Mouse (Mus musculus): ENCODE results near the gene Gnptg. TPM values are rescaled to one million over a fixed set of nuclear protein-coding genes. Genes with fewer than 3 reads are reported as not detected.

Gene Gnptg
- polyA plus RNA-seq (2014; fragmentation: Nextera tagmentation; extraction: Ambion mirVana): 33.8 and 41.5 TPM in 2 replicates

DNA sequence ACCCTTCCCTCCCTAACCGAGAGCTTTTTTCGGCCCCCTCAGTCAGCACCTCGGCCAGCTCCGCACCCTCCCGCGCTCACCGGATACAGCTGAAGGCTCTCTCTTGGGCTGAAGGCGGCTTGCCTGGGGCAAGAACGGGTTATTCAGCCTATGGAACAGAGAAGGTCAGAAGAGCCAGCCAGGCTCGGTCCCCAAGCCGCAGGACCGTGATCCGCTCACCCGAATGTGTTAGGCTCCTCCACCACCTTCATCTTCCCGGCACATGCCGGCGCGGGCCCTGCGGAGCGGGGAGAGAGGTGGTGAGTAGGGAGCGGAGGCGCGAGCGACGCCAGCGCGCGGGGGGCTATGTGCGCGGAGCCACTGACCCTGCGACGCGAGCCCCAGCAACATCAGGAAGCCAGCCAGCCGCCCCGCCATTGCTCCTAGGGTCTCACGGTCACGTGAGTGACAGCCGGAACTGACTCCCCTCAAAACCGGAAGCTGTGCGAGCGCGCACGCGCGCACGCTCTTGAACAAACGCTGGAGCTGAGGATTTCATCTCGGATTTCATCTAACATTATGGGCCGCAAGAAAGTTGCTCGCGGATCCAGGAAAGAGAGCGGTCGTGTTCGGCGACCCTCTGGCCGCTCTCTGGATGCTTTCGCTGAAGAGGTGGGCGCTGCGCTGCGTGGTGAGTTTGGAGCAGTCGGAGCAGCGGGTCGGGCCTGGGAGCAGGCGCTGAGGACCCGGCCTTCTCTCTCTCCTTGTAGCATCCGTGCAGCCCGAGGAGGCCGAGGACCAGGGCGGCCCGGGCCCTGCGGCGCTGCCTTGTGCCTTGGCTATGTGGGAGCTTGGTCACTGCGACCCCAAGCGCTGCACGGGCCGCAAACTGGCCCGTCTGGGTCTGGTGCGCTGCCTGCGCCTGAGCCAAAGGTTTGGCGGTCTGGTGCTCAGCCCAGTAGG, at the start of gene Gnptg, which contains the start of gene Tsr3:
Gene Gnptg (minus strand): TSS at position 430 of the 942 bp plus-strand sequence.
Gene Tsr3 (plus strand): TSS at position 476 of the 942 bp plus-strand sequence.
- peaks cover 46% of the 10 kb centered on the region for H3K36me3 ChIP-seq (ENCODE audit: control insufficient read depth, insufficient read depth, low read length)
- H3K27ac ChIP-seq (ENCODE audit: low read depth, low read length): peak within 1 kb of the TSS; percentile 89
- H3K9me3 ChIP-seq (ENCODE audit: control insufficient read depth, low read length): no peaks in the 10 kb centered on the region
- ATAC-seq (ENCODE audit: low FRiP score, low TSS enrichment): peak; percentile 89
- under 1% methylated on average over 80 of the region's 80 CpGs for whole genome bisulfite sequencing
- no peaks in the 10 kb centered on the region for H3K27me3 ChIP-seq (ENCODE audit: control insufficient read depth, insufficient read depth, low read length)
- peak within 1 kb of the TSS; percentile 96 for H3K9ac ChIP-seq (ENCODE audit: low read depth, low read length)
- peaks cover 16% of the 10 kb centered on the region for H3K4me1 ChIP-seq (ENCODE audit: control insufficient read depth, insufficient read depth, low read length)
- peak within 1 kb of the TSS; percentile 100 for H3K4me3 ChIP-seq (ENCODE audit: low read length)
- H3K4me2 ChIP-seq (replicated peaks; ENCODE audit: low read depth, low read length): peak within 1 kb of the TSS; percentile 66

DNA sequence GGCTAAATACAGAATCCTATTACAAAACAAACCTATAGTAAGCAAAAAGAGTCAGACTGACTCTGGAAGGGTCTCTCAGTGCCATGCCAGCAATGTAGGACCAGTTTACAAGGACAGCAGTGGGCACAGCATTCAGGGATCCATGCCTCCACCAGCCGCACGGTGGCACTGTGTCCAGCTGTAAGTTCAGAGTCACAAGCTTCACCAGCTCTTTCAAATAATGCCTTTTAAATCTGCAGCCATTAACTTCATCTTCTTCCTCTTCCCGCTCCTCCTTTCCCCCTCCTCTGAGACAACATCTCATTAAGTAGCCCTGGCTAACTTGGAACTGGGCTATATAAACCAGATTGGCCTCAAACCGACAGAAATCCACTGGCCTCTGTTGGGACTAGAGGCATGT, 48.9 kb upstream of the Gnptg start:
- ATAC-seq (ENCODE audit: low FRiP score, low TSS enrichment): no peak
- H3K4me3 ChIP-seq (ENCODE audit: low read length): no peak overlapping the region
- no peak overlapping the region for H3K27ac ChIP-seq (ENCODE audit: low read depth, low read length)
- no peaks in the 10 kb centered on the region for H3K27me3 ChIP-seq (ENCODE audit: control insufficient read depth, insufficient read depth, low read length)
- no peaks in the 10 kb centered on the region for H3K9me3 ChIP-seq (ENCODE audit: control insufficient read depth, low read length)
- H3K4me2 ChIP-seq (replicated peaks; ENCODE audit: low read depth, low read length): no peak overlapping the region
- 18% methylated on average over 4 of the region's 4 CpGs for WGBS
- H3K36me3 ChIP-seq (ENCODE audit: control insufficient read depth, insufficient read depth, low read length): no peaks in the 10 kb centered on the region
- no peaks in the 10 kb centered on the region for H3K4me1 ChIP-seq (ENCODE audit: control insufficient read depth, insufficient read depth, low read length)
- no peak overlapping the region for H3K9ac ChIP-seq (ENCODE audit: low read depth, low read length)

DNA sequence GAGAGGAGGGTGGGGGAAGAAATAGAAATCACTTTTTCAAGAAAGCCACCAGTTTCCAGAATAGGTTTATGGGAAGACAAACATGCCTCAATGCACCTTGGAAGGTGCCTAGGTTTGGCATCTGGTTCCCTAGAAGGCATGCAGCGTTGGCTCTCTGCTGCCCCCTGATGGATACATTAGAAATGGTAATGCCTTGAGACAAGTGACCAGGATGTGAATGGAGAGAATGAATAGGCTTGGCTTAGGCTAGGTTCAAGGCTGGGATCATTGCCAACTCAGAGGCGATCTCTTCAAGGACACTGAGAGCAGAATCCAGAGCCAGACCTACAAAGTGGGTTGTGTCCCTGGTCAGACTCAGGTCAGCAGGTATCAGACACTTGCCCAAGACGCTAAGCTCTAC, 45.1 kb upstream of the Gnptg start:
- no peak overlapping the region for H3K27ac ChIP-seq (ENCODE audit: low read depth, low read length)
- H3K27me3 ChIP-seq (ENCODE audit: control insufficient read depth, insufficient read depth, low read length): no peaks in the 10 kb centered on the region
- H3K9me3 ChIP-seq (ENCODE audit: control insufficient read depth, low read length): no peaks in the 10 kb centered on the region
- H3K9ac ChIP-seq (ENCODE audit: low read depth, low read length): no peak overlapping the region
- H3K4me2 ChIP-seq (replicated peaks; ENCODE audit: low read depth, low read length): no peak overlapping the region
- no peak overlapping the region for H3K4me3 ChIP-seq (ENCODE audit: low read length)
- no peaks in the 10 kb centered on the region for H3K36me3 ChIP-seq (ENCODE audit: control insufficient read depth, insufficient read depth, low read length)
- 24% methylated on average over 3 of the region's 3 CpGs for WGBS
- ATAC-seq (ENCODE audit: low FRiP score, low TSS enrichment): no peak
- no peaks in the 10 kb centered on the region for H3K4me1 ChIP-seq (ENCODE audit: control insufficient read depth, insufficient read depth, low read length)

DNA sequence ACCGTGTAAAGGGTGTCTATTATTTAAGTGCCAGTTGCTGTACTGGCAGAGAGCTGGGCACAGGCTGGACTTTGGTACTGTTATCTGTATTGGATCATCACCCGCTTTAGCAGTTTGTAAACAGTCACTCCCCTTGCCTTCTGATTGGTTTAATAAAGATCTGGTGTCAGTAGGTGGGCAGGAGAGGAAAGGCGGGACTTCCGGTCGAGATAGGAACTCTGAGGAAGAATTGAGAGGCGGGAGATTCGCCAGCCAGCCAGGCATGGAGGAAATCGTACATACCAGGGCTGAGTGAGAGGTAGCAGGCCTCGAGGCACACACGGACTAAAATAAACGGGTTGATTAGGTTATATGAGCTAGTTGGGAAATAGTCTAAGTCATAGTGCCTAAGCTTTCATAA, 42.2 kb upstream of the Gnptg start:
- no peak for ATAC-seq (ENCODE audit: low FRiP score, low TSS enrichment)
- WGBS: 40% methylated on average over 11 of the region's 11 CpGs
- H3K4me2 ChIP-seq (replicated peaks; ENCODE audit: low read depth, low read length): no peak overlapping the region
- H3K9ac ChIP-seq (ENCODE audit: low read depth, low read length): no peak overlapping the region
- no peaks in the 10 kb centered on the region for H3K27me3 ChIP-seq (ENCODE audit: control insufficient read depth, insufficient read depth, low read length)
- H3K27ac ChIP-seq (ENCODE audit: low read depth, low read length): no peak overlapping the region
- H3K4me1 ChIP-seq (ENCODE audit: control insufficient read depth, insufficient read depth, low read length): no peaks in the 10 kb centered on the region
- no peak overlapping the region for H3K4me3 ChIP-seq (ENCODE audit: low read length)
- H3K36me3 ChIP-seq (ENCODE audit: control insufficient read depth, insufficient read depth, low read length): no peaks in the 10 kb centered on the region
- H3K9me3 ChIP-seq (ENCODE audit: control insufficient read depth, low read length): no peaks in the 10 kb centered on the region

DNA sequence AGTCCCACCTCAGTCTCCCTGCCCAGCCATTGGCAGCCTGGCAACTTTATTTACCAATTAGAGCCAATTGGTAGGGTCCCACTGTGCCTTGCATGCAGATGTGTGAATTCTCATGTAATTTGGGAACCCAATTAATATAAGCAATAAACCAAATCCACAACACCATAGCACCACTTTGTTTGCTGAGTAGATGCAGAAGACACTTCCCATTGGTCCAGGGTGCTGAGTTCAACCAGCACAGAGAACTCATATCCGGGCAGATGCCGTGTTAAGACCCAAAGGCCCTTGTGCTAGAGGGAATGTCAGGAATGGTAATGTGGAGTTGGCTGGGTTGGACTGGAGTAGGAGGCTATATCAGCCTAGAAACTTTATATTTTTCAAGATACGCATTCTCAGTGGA, 35.9 kb upstream of the Gnptg start:
- 96% methylated on average over 3 of the region's 3 CpGs for WGBS
- Histone ChIP-seq H3K4me3 (ENCODE audit: low read length) (no peak overlapping the region), H3K36me3 (ENCODE audit: control insufficient read depth, insufficient read depth, low read length) (peaks cover 5% of the 10 kb centered on the region; the same call in 1 of the 2 replicates), H3K27ac (ENCODE audit: low read depth, low read length) (no peak overlapping the region), H3K9me3 (ENCODE audit: control insufficient read depth, low read length) (no peaks in the 10 kb centered on the region), H3K4me1 (ENCODE audit: control insufficient read depth, insufficient read depth, low read length) (peaks cover 14% of the 10 kb centered on the region), H3K9ac (ENCODE audit: low read depth, low read length) (no peak overlapping the region), H3K4me2 (replicated peaks; ENCODE audit: low read depth, low read length) (no peak overlapping the region), H3K27me3 (ENCODE audit: control insufficient read depth, insufficient read depth, low read length) (no peaks in the 10 kb centered on the region)
- ATAC-seq (ENCODE audit: low FRiP score, low TSS enrichment): no peak

DNA sequence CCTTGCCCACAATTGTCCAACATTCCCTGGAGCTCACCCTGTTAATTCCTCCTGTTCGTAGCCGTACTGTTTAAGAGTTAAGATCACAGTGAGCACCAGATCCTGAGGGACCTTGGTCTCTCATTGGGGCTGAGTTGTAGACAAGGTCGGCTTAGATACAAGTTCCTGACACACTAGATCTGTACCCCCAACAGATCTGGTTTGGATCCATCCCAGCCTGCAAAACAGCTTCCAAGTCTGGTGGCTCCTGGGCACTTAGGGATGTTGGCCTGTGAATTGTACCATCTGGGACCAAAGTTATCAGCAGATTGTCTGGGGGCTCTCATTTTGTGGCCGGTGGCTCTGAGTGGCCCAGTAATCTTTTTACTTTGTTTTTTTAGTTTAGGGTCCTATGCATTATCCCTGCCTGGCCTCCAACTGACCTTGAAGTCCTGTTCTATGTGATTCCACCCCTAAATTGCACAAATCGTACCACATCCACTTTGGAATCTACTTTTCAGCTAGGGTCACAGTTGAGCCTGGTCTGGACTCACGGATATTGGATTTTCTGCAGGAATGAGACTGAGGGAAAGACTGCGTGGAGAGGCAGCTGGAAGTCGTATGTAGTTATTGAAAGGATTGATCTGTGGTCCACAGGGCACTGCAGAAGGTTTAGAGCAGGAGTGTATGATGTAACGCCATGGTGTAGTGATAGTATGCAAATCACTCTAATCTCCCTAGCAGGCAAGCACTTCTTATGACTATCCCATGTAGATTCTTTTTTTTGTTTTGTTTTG, 34.8 kb upstream of the Gnptg start, which contains the start of gene Ube2i:
Gene Ube2i (minus strand): TSS at position 52 of the 776 bp plus-strand sequence.
- no peak for ATAC-seq (ENCODE audit: low FRiP score, low TSS enrichment)

DNA sequence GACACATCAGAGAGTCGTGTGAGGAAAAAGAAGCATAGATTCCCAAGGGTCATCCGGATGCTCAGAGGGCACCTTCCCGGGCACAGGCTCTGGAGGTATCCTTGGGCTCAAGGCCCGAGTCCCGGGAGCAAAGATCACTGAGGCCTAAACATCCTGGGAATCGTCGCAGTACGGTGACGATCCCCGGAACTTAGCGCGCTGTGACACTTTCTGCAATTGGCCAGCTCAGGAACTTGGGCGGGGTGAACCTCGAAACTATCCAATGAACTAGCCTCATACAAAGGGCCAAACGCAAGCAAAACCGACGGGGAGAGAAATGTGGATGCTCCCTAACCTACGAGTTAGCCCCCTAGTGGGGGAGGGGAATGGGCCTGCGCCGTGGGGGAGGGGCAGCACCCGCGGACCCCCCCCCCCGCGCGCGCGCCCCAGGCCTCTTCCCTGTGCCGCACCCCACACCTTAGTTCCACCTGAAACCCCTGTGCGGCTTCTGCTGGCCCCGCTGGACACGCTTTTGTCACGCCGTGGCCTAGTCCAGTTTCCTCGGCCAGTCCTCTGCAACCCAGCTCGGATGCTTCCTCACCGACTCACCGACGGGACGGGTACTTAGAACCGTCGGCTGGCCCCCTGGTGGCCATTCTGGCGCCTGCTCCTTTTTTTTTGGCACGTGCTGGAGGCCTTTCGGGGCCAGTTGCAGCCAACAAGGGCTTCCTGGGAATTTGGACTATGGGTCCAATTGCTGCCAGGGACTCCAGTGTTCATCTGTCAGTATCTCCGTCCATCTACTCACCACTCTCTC, 34.0 kb upstream of the Gnptg start:
- Histone ChIP-seq H3K9me3 (ENCODE audit: control insufficient read depth, low read length) (no peaks in the 10 kb centered on the region), H3K27ac (ENCODE audit: low read depth, low read length) (peak overlapping the region; percentile 94), H3K27me3 (ENCODE audit: control insufficient read depth, insufficient read depth, low read length) (no peaks in the 10 kb centered on the region), H3K4me2 (replicated peaks; ENCODE audit: low read depth, low read length) (peak overlapping the region; percentile 34), H3K36me3 (ENCODE audit: control insufficient read depth, insufficient read depth, low read length) (peaks cover 20% of the 10 kb centered on the region), H3K9ac (ENCODE audit: low read depth, low read length) (peak overlapping the region; percentile 100), H3K4me3 (ENCODE audit: low read length) (peak overlapping the region; percentile 99), H3K4me1 (ENCODE audit: control insufficient read depth, insufficient read depth, low read length) (peaks cover 18% of the 10 kb centered on the region)
- under 1% methylated on average over 38 of the region's 45 CpGs for WGBS
- peak; percentile 91 for ATAC-seq (ENCODE audit: low FRiP score, low TSS enrichment)

More for the DNA sequence above, 34.8 kb upstream of the Gnptg start, which contains the start of gene Ube2i:
- Histone ChIP-seq H3K9ac (ENCODE audit: low read depth, low read length) (peak within 1 kb of the TSS; percentile 100), H3K27me3 (ENCODE audit: control insufficient read depth, insufficient read depth, low read length) (no peaks in the 10 kb centered on the region), H3K9me3 (ENCODE audit: control insufficient read depth, low read length) (no peaks in the 10 kb centered on the region), H3K4me2 (replicated peaks; ENCODE audit: low read depth, low read length) (peak within 1 kb of the TSS; percentile 34), H3K4me3 (ENCODE audit: low read length) (peak within 1 kb of the TSS; percentile 99), H3K36me3 (ENCODE audit: control insufficient read depth, insufficient read depth, low read length) (peaks cover 12% of the 10 kb centered on the region), H3K4me1 (ENCODE audit: control insufficient read depth, insufficient read depth, low read length) (peaks cover 18% of the 10 kb centered on the region), H3K27ac (ENCODE audit: low read depth, low read length) (peak within 1 kb of the TSS; percentile 94)
- 81% methylated on average over 9 of the region's 9 CpGs for WGBS

DNA sequence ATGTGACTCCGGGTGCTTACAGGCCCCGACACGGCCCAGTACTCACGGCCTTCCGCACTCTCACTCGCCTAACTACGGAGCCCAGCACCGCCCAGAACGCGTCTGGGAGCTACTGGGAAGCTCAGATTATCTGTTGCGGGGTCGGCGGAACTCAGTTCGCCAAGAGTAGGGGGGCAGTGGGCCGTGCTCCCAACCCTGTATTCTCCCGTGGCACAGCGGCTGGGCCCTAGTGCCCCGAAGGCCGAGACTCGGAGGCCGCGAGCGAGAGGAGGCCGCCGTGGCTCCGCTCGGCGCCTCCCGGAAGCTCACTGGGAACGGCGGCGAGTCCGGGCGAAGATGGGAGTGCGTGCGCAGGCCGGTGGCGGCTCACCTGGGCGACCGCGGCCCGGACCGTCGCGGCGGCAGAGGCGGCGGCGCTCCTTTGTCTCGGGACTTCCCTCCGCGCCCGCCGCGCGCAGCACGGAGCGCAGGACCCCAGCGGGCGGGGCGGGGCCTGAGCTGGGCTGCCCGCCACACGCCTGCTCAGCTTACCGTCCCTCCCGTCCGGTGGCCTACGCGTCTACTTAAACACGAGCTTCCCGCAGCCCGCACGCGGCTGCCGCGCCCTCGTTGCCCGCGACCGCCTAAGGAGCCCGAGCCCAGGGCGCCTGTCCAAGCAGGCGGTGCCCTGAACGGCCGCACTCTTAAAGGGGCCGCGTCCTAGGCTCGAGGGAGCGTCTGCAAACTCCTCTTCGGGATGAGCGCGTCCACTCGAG, 33.2 kb upstream of the Gnptg start:
- Histone ChIP-seq H3K4me1 (ENCODE audit: control insufficient read depth, insufficient read depth, low read length) (peaks cover 18% of the 10 kb centered on the region), H3K9ac (ENCODE audit: low read depth, low read length) (peak overlapping the region; percentile 100), H3K9me3 (ENCODE audit: control insufficient read depth, low read length) (no peaks in the 10 kb centered on the region), H3K4me2 (replicated peaks; ENCODE audit: low read depth, low read length) (peak overlapping the region; percentile 99), H3K27me3 (ENCODE audit: control insufficient read depth, insufficient read depth, low read length) (no peaks in the 10 kb centered on the region), H3K36me3 (ENCODE audit: control insufficient read depth, insufficient read depth, low read length) (peaks cover 27% of the 10 kb centered on the region), H3K27ac (ENCODE audit: low read depth, low read length) (peak overlapping the region; percentile 94), H3K4me3 (ENCODE audit: low read length) (peak overlapping the region; percentile 99)
- peak; percentile 91 for ATAC-seq (ENCODE audit: low FRiP score, low TSS enrichment)
- under 1% methylated on average over 88 of the region's 92 CpGs for WGBS

Data from kidney, embryonic 14.5 days (tissue).